Mouse (Mus musculus): ENCODE results near the gene Eaf1. TPM values are rescaled to one million over a fixed set of nuclear protein-coding genes. Genes with fewer than 3 reads are reported as not detected.

The Eaf1 gene
- total RNA-seq, 1 experiment from 2014 or later, result 24.8 TPM

DNA sequence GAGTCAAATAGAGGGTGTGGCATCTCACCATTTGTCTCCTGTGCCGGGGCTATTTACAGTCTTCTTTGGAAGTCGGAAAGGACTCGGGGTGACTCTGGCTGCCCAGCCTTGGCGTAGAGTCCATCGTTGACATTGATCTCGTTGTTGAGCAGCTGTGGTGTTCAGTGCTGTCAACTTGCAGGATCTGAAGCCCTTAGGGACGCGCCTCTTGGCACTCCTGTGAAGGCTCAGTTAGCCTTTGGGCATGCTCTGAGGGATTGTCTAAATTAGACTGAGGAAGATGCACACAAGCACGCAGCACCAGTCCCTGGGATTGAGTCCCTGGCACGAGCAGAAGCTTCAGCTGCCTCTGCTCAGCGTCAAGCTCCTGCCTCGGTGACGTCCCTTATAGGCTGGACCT is 9.2 kb downstream of the Eaf1 start:
- no peak for ATAC-seq (ENCODE audit: extremely low read depth, insufficient number of reproducible peaks, low FRiP score, poor library complexity, severe bottlenecking)

DNA sequence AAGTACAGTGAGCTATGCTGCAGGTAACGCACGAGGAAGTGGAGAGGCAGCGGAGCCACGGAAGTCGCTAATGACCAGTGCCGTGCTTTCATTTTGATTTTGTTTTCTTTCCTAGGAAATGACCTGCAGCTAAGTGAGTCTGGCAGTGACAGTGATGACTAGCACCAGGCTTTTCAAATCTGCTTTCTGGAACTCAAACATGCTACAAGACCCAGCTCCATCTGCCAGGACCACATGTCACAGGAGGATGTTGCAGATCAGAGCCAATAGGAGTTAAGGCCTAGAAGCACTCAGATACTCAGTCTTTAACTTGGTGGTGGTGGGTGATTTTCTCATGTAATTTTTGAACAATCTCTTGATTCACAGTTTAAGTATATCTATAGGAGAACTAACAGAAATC is 12.3 kb downstream of the Eaf1 start:
- no peak for ATAC-seq (ENCODE audit: extremely low read depth, insufficient number of reproducible peaks, low FRiP score, poor library complexity, severe bottlenecking)

DNA sequence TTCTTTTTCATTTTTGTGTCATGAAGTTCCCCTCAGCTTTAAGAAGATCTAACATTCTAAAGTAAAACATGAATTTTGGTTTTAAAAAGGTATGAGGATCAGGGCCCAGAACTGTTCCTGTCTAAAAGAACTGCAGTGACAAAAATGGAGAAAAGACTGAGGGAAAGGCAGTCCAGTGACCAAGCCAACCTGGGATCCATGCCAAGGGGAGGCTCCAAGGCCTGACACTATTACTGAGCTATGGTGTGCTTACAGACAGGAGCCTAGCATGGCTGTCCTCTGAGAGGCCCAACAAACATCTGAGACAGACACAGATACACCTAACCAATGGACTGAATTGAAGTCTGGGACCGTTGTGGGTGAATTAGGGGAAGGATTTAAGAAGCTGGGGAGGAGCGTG is 15.7 kb downstream of the Eaf1 start:
- no peak for ATAC-seq (ENCODE audit: extremely low read depth, insufficient number of reproducible peaks, low FRiP score, poor library complexity, severe bottlenecking)

DNA sequence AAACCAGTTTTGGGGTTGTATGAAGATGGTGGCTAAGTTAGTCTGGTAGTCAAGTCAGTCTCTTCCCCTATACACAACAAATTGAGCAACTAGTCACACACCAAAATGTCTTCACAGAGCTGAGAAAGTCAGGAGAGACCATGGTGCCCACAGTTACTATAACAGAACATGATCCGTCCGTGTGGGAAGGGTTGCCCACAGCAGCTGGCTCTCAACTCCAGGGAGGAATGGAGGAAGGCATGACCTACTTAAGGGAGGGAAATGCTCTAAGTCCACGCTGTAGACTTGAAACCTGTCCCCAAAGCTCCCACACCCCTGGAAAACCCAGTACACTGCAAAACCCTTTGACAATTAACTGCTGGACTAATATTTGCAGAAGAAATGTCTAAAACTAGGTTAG is 16.1 kb downstream of the Eaf1 start:
- no peak for ATAC-seq (ENCODE audit: extremely low read depth, insufficient number of reproducible peaks, low FRiP score, poor library complexity, severe bottlenecking)

DNA sequence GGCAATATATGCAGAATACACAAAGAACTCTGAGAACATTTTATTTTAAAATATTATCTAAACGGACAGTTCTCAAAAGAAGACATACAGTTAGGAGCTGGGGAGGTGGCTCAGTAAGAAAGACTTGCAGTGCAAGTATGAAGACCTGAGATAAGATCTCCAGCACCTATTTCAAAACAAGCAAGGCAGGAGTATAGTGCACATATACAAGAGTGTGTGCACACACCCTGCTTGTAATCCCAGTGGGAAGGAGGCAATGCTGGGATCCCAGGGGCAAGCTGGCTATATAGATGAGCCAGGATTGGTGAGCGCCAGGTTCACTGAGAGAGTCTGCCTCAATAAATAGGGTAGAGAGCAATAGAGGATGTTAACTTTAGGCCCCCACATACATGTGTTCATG is 21.7 kb downstream of the Eaf1 start:
- ATAC-seq (ENCODE audit: extremely low read depth, insufficient number of reproducible peaks, low FRiP score, poor library complexity, severe bottlenecking), result no peak

DNA sequence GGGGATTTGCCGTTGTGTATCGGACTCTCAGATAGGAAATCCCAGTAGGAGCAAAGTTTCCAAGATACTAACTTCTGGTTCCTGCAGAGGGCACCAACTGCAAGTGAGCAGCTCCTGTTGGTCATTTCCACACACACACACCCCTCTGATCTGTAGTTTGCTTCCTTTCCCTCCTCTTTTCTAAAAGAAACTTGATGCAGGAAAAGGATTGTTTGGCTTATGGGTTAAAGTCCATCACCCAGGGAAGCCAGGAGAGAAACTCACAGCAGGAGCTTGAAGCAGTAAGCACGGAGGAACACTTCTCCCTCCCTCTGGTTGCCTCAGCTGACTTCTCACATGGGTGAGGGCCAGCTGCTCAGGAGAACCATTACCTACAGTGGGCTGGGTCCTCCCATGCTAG is 25.0 kb downstream of the Eaf1 start:
- no peak for ATAC-seq (ENCODE audit: extremely low read depth, insufficient number of reproducible peaks, low FRiP score, poor library complexity, severe bottlenecking)

DNA sequence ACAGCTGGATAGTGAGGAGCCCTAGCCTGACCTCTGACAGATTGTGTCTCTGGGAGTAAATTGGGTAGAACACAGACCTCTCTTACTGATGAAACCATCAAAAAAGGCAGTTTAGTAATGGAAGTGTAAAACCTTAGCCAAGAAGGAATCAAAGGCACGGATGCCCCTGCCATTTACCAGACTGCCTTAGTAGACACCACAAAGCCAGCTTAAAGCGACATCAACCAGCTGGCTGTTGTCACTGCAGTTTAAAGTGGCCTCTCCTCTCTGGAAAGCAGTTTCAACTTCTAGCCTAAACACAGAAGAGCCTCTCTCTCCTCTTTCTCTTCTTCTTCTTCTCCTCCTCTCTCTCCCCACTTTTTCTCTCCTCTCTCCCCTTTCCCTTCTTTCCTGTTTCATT is 27.1 kb downstream of the Eaf1 start:
- ATAC-seq (ENCODE audit: extremely low read depth, insufficient number of reproducible peaks, low FRiP score, poor library complexity, severe bottlenecking), result no peak

DNA sequence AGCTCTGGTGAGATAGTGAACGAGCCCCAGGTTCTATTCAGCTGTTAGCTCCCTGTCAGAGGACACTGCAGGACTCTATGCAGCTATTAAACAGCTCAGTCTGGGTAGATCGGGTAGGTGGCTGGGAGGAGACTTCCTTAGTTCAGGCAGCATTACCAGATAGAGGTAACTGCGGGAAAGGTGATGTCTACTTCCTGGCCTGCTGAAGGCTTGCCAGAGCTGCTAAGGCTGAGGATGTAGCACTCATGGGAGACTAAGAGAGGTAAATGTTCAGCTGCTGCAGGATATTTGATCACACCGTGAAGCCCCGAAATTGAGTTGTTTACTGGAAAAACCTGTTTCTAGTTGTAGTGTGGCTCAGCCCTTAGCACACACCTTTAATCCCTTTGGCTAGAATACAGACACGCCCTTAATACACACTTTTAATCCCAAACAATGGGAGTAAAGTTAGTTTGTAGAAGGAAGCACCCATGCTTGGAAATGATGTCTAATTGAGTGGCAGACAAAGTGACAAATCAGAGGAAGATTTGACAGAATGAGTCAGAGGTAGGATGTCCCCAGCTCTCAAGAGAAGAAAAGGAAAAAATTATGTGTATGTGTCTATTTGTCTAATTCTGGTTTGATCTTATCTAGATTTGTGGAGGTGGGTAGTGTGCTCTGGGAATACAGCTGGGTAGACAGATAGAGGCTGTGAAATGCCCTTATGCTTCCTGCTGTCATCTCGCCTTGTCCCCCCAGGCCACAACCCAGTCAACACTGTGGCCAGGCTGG is 31.0 kb downstream of the Eaf1 start:
- ATAC-seq (ENCODE audit: extremely low read depth, insufficient number of reproducible peaks, low FRiP score, poor library complexity, severe bottlenecking), result no peak

DNA sequence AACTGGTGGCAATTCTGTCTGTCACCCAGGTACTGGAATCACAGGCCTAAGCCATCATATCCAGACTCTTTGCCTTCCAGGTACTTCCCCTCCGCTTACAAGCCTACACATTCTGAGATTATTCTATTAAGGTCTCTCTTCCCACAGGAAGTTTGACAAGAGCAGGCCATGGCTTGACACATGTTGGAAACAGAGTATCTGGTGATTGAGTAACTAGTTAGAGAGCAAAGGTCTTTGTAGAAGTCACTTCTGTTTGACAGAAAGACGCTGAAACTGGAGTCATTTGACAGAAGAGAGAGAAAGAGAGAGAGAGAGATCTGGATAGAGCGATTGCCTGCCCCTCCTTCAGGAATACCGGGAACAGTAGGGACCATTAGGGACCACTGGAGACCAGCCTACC is 36.6 kb downstream of the Eaf1 start:
- no peak for ATAC-seq (ENCODE audit: extremely low read depth, insufficient number of reproducible peaks, low FRiP score, poor library complexity, severe bottlenecking)

DNA sequence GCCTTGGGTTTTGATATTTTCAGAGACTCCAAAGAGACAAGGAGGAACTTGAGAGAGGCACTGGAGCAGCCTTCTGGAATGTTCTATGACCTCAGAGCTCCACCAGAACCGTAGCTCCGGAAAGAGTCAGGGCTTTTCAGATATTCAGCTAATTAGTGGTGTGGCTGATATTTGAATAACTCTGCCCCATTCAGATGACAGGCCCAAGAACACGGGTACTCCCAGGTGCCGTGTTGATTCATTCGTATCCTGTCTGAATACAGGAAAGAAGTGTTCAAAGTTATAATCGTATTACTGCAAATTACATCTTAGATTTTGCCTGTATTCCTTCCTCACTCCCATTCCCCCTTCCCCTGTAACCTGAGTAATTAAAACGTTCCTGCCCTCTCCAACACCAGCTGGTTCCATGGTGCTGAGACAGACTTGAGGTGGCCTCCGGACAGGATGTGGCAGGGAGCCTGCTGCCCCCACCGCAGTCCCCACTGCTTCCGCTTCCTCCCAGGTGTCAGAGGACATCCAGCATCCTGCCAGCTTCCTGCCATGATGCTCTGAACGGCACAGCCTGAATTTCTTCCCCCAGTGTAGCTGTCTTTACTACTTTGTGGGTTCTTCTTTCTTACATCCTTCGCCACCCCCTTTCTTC is 37.4 kb downstream of the Eaf1 start:
- ATAC-seq (ENCODE audit: extremely low read depth, insufficient number of reproducible peaks, low FRiP score, poor library complexity, severe bottlenecking), result peak; percentile 91

DNA sequence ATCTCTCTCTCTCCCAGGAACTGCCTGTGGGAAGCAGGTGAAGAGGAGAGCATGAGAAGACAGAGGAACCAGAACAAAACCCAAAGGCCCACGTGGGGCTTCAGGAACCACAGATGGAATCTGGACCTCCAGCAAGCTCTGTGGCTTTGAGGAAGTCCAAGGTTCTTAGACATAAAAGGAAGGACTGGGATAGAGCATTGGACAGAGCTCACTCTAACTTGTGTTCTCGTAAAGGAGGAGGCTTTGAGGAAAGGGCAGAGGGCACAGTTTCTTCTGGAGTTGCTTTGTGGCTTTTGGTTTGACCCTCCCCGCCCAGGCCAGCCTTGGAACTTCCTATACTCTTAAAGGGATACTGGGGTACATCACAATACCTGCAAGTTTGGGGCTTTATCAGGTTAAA is 38.5 kb downstream of the Eaf1 start:
- ATAC-seq (ENCODE audit: extremely low read depth, insufficient number of reproducible peaks, low FRiP score, poor library complexity, severe bottlenecking), result no peak

DNA sequence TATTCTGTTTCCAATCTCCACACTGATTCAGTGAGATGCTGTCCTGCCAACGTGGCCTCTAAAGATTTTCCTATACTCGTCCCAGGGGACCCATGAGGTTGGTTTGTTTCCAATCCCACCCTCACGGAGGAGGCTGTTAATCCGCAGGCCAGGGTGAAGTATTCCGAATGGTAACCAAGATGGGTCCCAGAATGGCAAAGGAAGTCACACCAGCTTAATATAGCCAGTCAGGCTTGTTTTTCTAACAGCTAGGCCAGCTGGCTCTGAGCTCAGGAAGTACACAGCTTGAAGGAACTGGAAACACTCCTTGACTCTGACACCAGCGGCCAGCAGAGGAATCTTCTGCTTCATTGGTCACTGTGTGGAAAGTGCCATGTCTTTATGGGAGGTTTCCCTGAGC is 43.1 kb downstream of the Eaf1 start:
- ATAC-seq (ENCODE audit: extremely low read depth, insufficient number of reproducible peaks, low FRiP score, poor library complexity, severe bottlenecking), result no peak

DNA sequence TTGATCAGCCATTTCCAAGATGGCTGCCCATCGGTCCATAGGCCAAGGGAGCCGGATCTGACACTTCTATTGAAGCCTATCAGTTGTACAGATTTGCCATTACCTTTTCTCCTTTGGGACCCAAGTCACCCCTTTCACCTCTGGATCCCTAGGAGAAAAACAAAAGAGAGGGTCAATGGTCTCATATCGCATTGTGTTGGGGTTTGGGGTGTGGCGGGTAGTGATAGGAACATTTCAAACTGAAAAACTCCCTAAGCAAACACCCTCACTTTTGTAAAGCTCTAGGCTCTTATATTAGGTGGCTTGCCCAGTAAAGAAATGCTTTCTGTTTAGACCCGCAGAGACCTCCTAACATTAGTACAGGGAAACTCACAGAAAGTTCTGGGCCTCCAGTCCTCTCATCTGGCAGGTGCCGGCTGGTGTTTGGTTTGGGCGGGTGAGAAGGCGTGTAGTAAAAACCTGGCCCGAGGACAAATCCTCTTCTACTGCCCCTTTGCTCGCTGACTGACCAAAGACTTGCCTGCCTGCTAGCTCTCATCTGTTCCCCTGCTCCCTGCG is 49.8 kb downstream of the Eaf1 start:
- ATAC-seq (ENCODE audit: extremely low read depth, insufficient number of reproducible peaks, low FRiP score, poor library complexity, severe bottlenecking), result no peak

DNA sequence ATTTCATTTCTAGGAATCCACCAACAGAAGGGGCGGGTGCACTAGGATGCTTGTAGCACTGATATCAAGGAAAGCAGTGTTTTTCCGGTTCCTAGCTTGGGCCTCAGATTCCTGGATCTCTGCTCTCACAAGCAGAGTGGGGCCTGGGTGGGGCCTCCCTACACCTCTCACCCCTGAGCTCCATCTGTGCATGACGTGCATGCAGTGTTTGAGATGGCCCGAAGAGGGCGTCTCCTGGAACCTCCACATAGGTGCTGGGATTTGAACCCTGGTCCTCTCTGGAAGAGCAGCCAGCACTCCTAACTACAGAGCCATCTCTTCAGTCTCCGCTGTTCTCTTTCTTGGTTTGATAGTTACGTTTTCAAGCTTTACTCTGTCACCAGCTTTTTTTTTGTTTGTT is 60.8 kb downstream of the Eaf1 start:
- ATAC-seq (ENCODE audit: extremely low read depth, insufficient number of reproducible peaks, low FRiP score, poor library complexity, severe bottlenecking), result no peak

DNA sequence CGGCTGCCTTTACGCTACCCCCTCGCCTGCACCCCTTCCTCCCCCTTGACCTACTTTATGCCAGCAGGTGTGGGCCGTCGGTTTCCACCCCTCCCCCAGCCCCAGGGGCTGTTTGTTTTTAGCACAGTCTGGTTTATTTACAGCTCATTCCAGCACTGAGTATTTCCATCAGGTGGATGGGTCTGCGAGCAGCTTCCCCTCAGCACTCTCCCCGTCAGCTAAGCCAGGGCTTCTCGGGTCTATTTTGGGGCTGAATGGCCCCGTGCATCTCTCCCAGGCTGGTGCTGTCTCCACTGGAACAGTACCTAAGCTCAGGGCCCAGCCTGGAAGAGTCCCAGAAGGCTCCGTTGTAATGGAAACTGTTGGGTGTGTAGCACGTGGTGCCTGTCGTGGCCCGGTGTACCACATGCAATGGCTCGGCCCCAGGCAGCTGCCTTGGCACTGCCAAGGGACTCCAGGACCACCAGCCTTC is 61.8 kb downstream of the Eaf1 start:
- no peak for ATAC-seq (ENCODE audit: extremely low read depth, insufficient number of reproducible peaks, low FRiP score, poor library complexity, severe bottlenecking)

DNA sequence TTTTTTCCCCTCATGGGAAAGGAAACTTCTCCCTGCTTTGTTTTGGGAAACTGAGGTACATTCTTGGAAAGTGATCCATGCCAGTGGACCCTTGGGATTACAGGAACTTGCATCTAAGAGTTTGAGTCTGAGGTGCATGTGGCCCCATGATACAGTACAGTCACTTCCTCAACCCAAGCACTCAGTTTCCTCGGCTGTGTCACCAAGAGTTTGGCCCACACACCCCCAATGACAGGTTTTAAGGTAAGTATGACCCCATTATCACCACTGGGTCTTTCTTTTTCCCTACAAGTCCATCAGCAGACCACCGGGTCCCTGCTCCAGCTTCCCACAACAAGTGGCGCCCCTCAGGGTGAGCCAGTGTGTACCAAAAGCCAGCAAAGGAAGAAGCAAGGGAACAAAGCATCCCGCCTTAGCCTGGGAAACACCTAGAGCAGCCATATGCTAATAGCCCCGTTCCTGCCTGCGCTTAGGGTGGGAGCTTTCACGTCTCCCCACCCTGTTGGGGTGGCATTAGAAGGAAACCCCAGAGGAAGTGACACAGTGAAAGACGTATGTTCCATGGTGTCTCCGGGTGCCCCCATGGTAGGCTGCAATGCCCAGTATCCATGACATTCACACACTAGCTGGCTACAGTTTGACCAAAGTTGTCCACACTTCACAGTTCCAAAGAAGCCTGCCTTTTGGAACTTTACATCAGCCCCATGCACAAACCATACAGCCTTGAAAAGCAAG is 62.5 kb downstream of the Eaf1 start:
- ATAC-seq (ENCODE audit: extremely low read depth, insufficient number of reproducible peaks, low FRiP score, poor library complexity, severe bottlenecking), result no peak

DNA sequence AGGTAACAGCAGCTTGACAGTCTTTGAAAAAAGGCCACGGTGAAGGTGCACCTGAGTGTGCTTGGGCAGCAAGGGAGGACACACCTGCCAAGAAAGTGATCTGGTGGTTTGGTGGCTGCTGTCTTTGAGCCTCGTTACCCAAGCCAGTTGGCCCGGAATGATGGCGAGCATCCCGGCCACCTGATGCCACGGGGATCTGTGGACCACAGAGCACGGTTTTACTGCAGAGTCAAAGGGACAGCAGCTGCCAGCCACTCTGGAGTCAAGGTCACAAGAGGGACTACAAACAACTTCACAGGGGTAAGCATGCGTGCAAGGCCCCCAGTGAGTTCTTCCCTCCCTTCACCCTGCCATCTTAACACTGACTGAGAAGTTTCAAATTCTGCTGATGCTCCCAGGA is 63.1 kb downstream of the Eaf1 start:
- ATAC-seq (ENCODE audit: extremely low read depth, insufficient number of reproducible peaks, low FRiP score, poor library complexity, severe bottlenecking), result no peak

DNA sequence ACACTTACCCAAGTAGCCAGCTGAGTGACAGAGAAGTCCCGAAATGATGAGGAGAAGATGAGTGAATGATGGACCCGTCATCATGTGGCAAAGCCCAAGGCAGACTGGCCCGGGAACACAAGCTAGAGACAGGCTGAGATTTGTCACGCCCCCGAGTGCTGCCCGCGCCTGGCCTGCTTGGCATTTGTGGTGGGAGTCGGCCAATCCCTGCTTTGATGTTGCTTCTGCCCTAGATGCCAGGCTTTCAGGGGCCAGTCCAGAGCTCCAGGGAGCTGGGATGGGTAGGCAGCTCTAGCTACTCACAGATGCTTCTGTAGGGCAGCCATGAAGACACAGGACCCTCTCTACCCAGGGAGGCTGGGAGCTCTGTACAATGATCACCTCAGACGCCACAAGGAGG is 63.6 kb downstream of the Eaf1 start:
- no peak for ATAC-seq (ENCODE audit: extremely low read depth, insufficient number of reproducible peaks, low FRiP score, poor library complexity, severe bottlenecking)

DNA sequence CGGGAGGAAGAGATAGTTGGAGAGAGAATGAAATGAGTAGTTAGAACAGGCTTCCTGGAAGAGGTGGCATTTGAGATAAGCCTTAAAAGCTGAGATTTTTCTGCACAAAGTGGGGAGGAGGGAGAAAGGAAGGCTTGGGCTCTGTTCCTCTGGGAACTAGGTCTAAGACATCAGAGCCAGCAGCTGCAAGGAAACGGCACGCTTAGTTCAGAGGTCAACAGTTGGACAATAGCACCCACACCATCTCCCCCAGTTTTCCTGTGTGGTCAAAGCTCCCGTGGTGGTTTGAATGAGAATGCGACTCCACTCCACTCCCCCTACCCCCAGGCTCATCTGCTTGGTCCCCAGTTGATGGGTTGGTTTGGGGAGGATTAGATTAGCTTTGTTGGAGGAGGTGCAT is 65.0 kb downstream of the Eaf1 start:
- ATAC-seq (ENCODE audit: extremely low read depth, insufficient number of reproducible peaks, low FRiP score, poor library complexity, severe bottlenecking), result no peak
